Mouse (Mus musculus) E14TG2a.4 (cell line): ENCODE measurements at regions not wholly inside any gene's neighbourhood (a gene's known extent, or its start where the extent isn't known, plus 50 kb on each side); places are given as distances from the start of the nearest gene placed in this dataset.
"Not testable (repeated sequence)": the region's sequence is repeated elsewhere in the genome, so short reads cannot be mapped to it uniquely, and the experiment has no call there.

Experiments
- H3K27me3 ChIP-seq: 2 replicates; pipeline ENCODE4 v1.6.1; 2014; ENCODE audit warnings: low read length, control low read depth; ENCODE audit not compliant: insufficient read depth
- H3K36me3 ChIP-seq: 2 replicates; pipeline ENCODE4 v1.6.1; 2014; ENCODE audit warnings: low read length, control low read depth; ENCODE audit not compliant: insufficient read depth
- H3K4me1 ChIP-seq: replicated peaks from 2 replicates; pipeline ENCODE4 v1.6.1; 2014; ENCODE audit warnings: low read depth, low read length, control low read depth
- H3K4me3 ChIP-seq: replicated peaks from 2 replicates; pipeline ENCODE4 v1.5.1; 2014; ENCODE audit warnings: mild to moderate bottlenecking, low read length
- H3K9me3 ChIP-seq: 2 replicates; pipeline ENCODE4 v1.6.1; 2014; ENCODE audit warnings: low read length, control low read depth
- CTCF ChIP-seq: conservative IDR thresholded peaks from 2 replicates; pipeline ENCODE4 v1.5.1; 2014; ENCODE audit warnings: low read length
- NANOG ChIP-seq: IDR thresholded peaks from 2 replicates; pipeline ENCODE4 v1.6.1; 2014; ENCODE audit warnings: borderline replicate concordance, low read length, mixed read lengths
- POU5F1 ChIP-seq: IDR thresholded peaks from 2 replicates; pipeline ENCODE4 v1.6.1; 2014; ENCODE audit warnings: low read length, borderline replicate concordance

- not testable (repeated sequence) for H3K27me3 ChIP-seq, H3K4me1 ChIP-seq, H3K4me3 ChIP-seq, H3K36me3 ChIP-seq
- peaks cover 17% of the 10 kb centered on the region for H3K9me3 ChIP-seq
Measured at GRCm38 (mm10) chr12:114909799-114910198, 1137.7 kb upstream of the Zfp386 start.

GRCm38 (mm10) chr12:114914406-114914805 is 1133.1 kb upstream of the Zfp386 start:
- not testable (repeated sequence) for H3K36me3 ChIP-seq, H3K9me3 ChIP-seq, H3K4me1 ChIP-seq, H3K27me3 ChIP-seq, H3K4me3 ChIP-seq

GRCm38 (mm10) chr12:114927691-114928090 is 1119.8 kb upstream of the Zfp386 start:
- Histone ChIP-seq H3K36me3 (no peaks in the 10 kb centered on the region), H3K9me3 (no peaks in the 10 kb centered on the region), H3K4me1 (no peaks in the 10 kb centered on the region), H3K27me3 (no peaks in the 10 kb centered on the region), H3K4me3 (no peak overlapping the region)
- TF ChIP-seq CTCF = no peak
- no peak for TF ChIP-seq NANOG
- TF ChIP-seq POU5F1 = no peak

- Histone ChIP-seq H3K27me3 (no peaks in the 10 kb centered on the region), H3K4me3 (no peak overlapping the region), H3K36me3 (no peaks in the 10 kb centered on the region), H3K9me3 (no peaks in the 10 kb centered on the region), H3K4me1 (no peaks in the 10 kb centered on the region)
- no peak for TF ChIP-seq CTCF
- TF ChIP-seq NANOG = no peak
- TF ChIP-seq POU5F1 = no peak
Measured at GRCm38 (mm10) chr12:114932158-114932557, 1115.4 kb upstream of the Zfp386 start.

GRCm38 (mm10) chr12:114932669-114933068 is 1114.9 kb upstream of the Zfp386 start:
- no peaks in the 10 kb centered on the region for H3K9me3 ChIP-seq
- H3K36me3 ChIP-seq = no peaks in the 10 kb centered on the region
- H3K4me1 ChIP-seq = no peaks in the 10 kb centered on the region
- no peaks in the 10 kb centered on the region for H3K27me3 ChIP-seq
- TF ChIP-seq CTCF (no peak), POU5F1 (no peak), NANOG (no peak)
- no peak overlapping the region for H3K4me3 ChIP-seq

GRCm38 (mm10) chr12:114936865-114937264 is 1110.7 kb upstream of the Zfp386 start:
- H3K9me3 ChIP-seq, H3K27me3 ChIP-seq, H3K4me3 ChIP-seq, H3K36me3 ChIP-seq, H3K4me1 ChIP-seq: not testable (repeated sequence)

GRCm38 (mm10) chr12:114939576-114939975 is 1107.9 kb upstream of the Zfp386 start:
- Histone ChIP-seq H3K4me3 (no peak overlapping the region), H3K9me3 (no peaks in the 10 kb centered on the region), H3K4me1 (no peaks in the 10 kb centered on the region), H3K36me3 (no peaks in the 10 kb centered on the region), H3K27me3 (no peaks in the 10 kb centered on the region)
- no peak for TF ChIP-seq CTCF
- no peak for TF ChIP-seq NANOG
- no peak for TF ChIP-seq POU5F1

- TF ChIP-seq POU5F1 (no peak), NANOG (no peak), CTCF (no peak)
- no peaks in the 10 kb centered on the region for H3K4me1 ChIP-seq
- H3K4me3 ChIP-seq = no peak overlapping the region
- no peaks in the 10 kb centered on the region for H3K27me3 ChIP-seq
- no peaks in the 10 kb centered on the region for H3K9me3 ChIP-seq
- no peaks in the 10 kb centered on the region for H3K36me3 ChIP-seq
Measured at GRCm38 (mm10) chr12:114962105-114962504, 1085.4 kb upstream of the Zfp386 start.

GRCm38 (mm10) chr12:114964251-114964650 is 1083.3 kb upstream of the Zfp386 start:
- H3K4me3 ChIP-seq, H3K4me1 ChIP-seq, H3K27me3 ChIP-seq, H3K9me3 ChIP-seq, H3K36me3 ChIP-seq: not testable (repeated sequence)

- H3K9me3 ChIP-seq = no peaks in the 10 kb centered on the region
- H3K4me3 ChIP-seq = no peak overlapping the region
- no peaks in the 10 kb centered on the region for H3K36me3 ChIP-seq
- H3K4me1 ChIP-seq = no peaks in the 10 kb centered on the region
- H3K27me3 ChIP-seq = no peaks in the 10 kb centered on the region
- TF ChIP-seq POU5F1 (no peak), NANOG (no peak), CTCF (peak; percentile 19)
Measured at GRCm38 (mm10) chr12:114981476-114982136, 1065.9 kb upstream of the Zfp386 start.
